Mouse (Mus musculus): ENCODE data around the gene Cyp2j6.
"Not testable (repeated sequence)": the region's sequence is repeated elsewhere in the genome, so short reads cannot be mapped to it uniquely, and the experiment has no call there.

Gene Cyp2j6

GRCm38 (mm10) chr4:96553133-96553819 is at the start of gene Cyp2j6:
Cyp2j6 (minus strand) TSS chr4:96553661.
- DNase-seq (ENCODE audit: low read depth, low spot score) = peak; percentile 56

- peak; percentile 50 for DNase-seq (ENCODE audit: low read depth, low spot score)
These were observed 38.3 kb upstream of the Cyp2j6 start for GRCm38 (mm10) chr4:96591791-96592150.

GRCm38 (mm10) chr4:96590911-96591790 is 37.7 kb upstream of the Cyp2j6 start, which contains the start of gene Cyp2j9:
Cyp2j9 (minus strand) TSS chr4:96591578.
- DNase-seq (ENCODE audit: low read depth, low spot score) = peak; percentile 2

GRCm38 (mm10) chr4:96581425-96582088 is 28.1 kb upstream of the Cyp2j6 start:
- DNase-seq (ENCODE audit: low read depth, low spot score) = peak; percentile 55

- DNase-seq (ENCODE audit: low read depth, low spot score) = not testable (repeated sequence)
These were observed 26.9 kb upstream of the Cyp2j6 start for GRCm38 (mm10) chr4:96580351-96580750.

- DNase-seq (ENCODE audit: low read depth, low spot score) = no peak
These were observed 16.0 kb upstream of the Cyp2j6 start for GRCm38 (mm10) chr4:96569442-96569841.

- DNase-seq (ENCODE audit: low read depth, low spot score) = no peak
These were observed 14.5 kb upstream of the Cyp2j6 start for GRCm38 (mm10) chr4:96567988-96568387.

- no peak for DNase-seq (ENCODE audit: low read depth, low spot score)
These were observed 12.3 kb upstream of the Cyp2j6 start for GRCm38 (mm10) chr4:96565808-96566207.

GRCm38 (mm10) chr4:96560464-96560863 is 7.0 kb upstream of the Cyp2j6 start:
- no peak for DNase-seq (ENCODE audit: low read depth, low spot score)

GRCm38 (mm10) chr4:96559781-96560180 is 6.3 kb upstream of the Cyp2j6 start:
- DNase-seq (ENCODE audit: low read depth, low spot score) = no peak

GRCm38 (mm10) chr4:96551619-96552018 is 1.8 kb downstream of the Cyp2j6 start:
- no peak for DNase-seq (ENCODE audit: low read depth, low spot score)

GRCm38 (mm10) chr4:96545976-96546375 is 7.5 kb downstream of the Cyp2j6 start:
- DNase-seq (ENCODE audit: low read depth, low spot score) = peak; percentile 50

GRCm38 (mm10) chr4:96525772-96526171 is 27.7 kb downstream of the Cyp2j6 start:
- no peak for DNase-seq (ENCODE audit: low read depth, low spot score)

- no peak for DNase-seq (ENCODE audit: low read depth, low spot score)
These were observed 31.2 kb downstream of the Cyp2j6 start for GRCm38 (mm10) chr4:96522256-96522655.

GRCm38 (mm10) chr4:96510083-96510482 is 43.4 kb downstream of the Cyp2j6 start:
- no peak for DNase-seq (ENCODE audit: low read depth, low spot score)

GRCm38 (mm10) chr4:96507286-96507685 is 46.2 kb downstream of the Cyp2j6 start, which contains the start of gene Cyp2j8:
Cyp2j8 (minus strand) TSS chr4:96507386.
- no peak for DNase-seq (ENCODE audit: low read depth, low spot score)
